Mouse (Mus musculus) forebrain, postnatal 0 days (tissue): Measurements from ENCODE around the gene Rnf187. TPM values are rescaled to one million over a fixed set of nuclear protein-coding genes. Genes with fewer than 3 reads are reported as not detected.
A peak's percentile ranks its signal among the peaks of the same experiment; 100 is the strongest.

ENCODE experiments used
- ATAC-seq: fragments of 200-750 bp; cut with Nextera tagmentation; 2 replicates; pipeline ENCODE4 v1.8.0; 2017; ENCODE audit warnings: mild to moderate bottlenecking, moderate library complexity
- DNase-seq: peaks from one replicate; pipeline ENCODE4 v3.0.0-alpha.2; 2015
- H3K27ac ChIP-seq: fragments of 300-500 bp; sonication (generic); 2 replicates; pipeline ENCODE4 v1.5.1; 2014; ENCODE audit warnings: low read depth, mild to moderate bottlenecking, antibody characterized with exemption, low read length, moderate library complexity, mixed read lengths
- H3K27me3 ChIP-seq: fragments of 300-500 bp; sonication (generic); 2 replicates; pipeline ENCODE4 v1.6.1; 2014; ENCODE audit warnings: mild to moderate bottlenecking, low read length, mixed read lengths; ENCODE audit not compliant: insufficient read depth
- H3K36me3 ChIP-seq: fragments of 300-500 bp; sonication (generic); 2 replicates; pipeline ENCODE4 v1.6.1; 2014; ENCODE audit warnings: mild to moderate bottlenecking, moderate library complexity; ENCODE audit not compliant: insufficient read depth
- H3K4me1 ChIP-seq: fragments of 300-500 bp; sonication (generic); 2 replicates; pipeline ENCODE4 v1.6.1; 2014; ENCODE audit warnings: antibody characterized with exemption; ENCODE audit not compliant: insufficient read depth
- H3K4me2 ChIP-seq: fragments of 300-500 bp; sonication (generic); 2 replicates; pipeline ENCODE4 v1.6.1; 2014; ENCODE audit warnings: low read depth, mild to moderate bottlenecking, moderate library complexity
- H3K4me3 ChIP-seq: fragments of 300-500 bp; sonication (generic); 2 replicates; pipeline ENCODE4 v1.5.1; 2014; ENCODE audit warnings: low read depth, low read length, mixed read lengths
- H3K9ac ChIP-seq: fragments of 300-500 bp; sonication (generic); 2 replicates; pipeline ENCODE4 v1.6.1; 2014; ENCODE audit warnings: mild to moderate bottlenecking
- H3K9me3 ChIP-seq: fragments of 300-500 bp; sonication (generic); 2 replicates; pipeline ENCODE4 v1.6.1; 2016; ENCODE audit warnings: low read length
- CTCF ChIP-seq: sonication (generic); IDR thresholded peaks from 2 replicates; pipeline ENCODE4 v1.5.1; 2016; ENCODE audit warnings: antibody characterized with exemption, control low read depth, low read depth
- WGBS: fragments of 180-500 bp; shearing (Covaris S2); extraction: QIAGEN DNeasy Blood & Tissue Kit; methylation state at CpG from one replicate; pipeline ENCODE4 v1.1.7; 2014; 5-methylcytosine and 5-hydroxymethylcytosine counted together
- polyA plus RNA-seq: library from polyadenylated mRNA; unstranded; fragments of >200 nt; fragmentation: Nextera tagmentation; extraction: Ambion mirVana; gene quantifications from 2 replicates; pipeline ENCODE4 v1.2.1, GENCODE M21; 2015
- total RNA-seq: library from RNA; depleted of rRNA; stranded (reverse); fragments of >200 nt; gene quantifications from 2 replicates; pipeline ENCODE4 v1.2.3, GENCODE M21; 2014; rRNA removed

The Rnf187 gene
- total RNA-seq (668 and 716 TPM in 2 replicates), polyA plus RNA-seq (583 and 608 TPM in 2 replicates)

- no peak; the same call in 1 of the 2 replicates for TF ChIP-seq CTCF
- Histone ChIP-seq H3K36me3 (peaks cover 23% of the 10 kb centered on the region), H3K4me1 (peaks cover 14% of the 10 kb centered on the region), H3K4me2 (peak within 1 kb of the TSS; percentile 81), H3K9me3 (no peaks in the 10 kb centered on the region), H3K9ac (peak within 1 kb of the TSS; percentile 83), H3K4me3 (peak within 1 kb of the TSS; percentile 80), H3K27me3 (no peaks in the 10 kb centered on the region), H3K27ac (peak within 1 kb of the TSS; percentile 93)
- DNase-seq, result peak; percentile 95
- WGBS, result 2% methylated on average over 89 of the region's 95 CpGs
- peak; percentile 96 for ATAC-seq
Measured at GRCm38 (mm10) chr11:58938322-58939087, at the start of gene Rnf187. Gene Rnf187 (minus strand): TSS chr11:58938916.

GRCm38 (mm10) chr11:58985299-58985917, 46.7 kb upstream of the Rnf187 start:
- H3K4me2 ChIP-seq, result no peak overlapping the region
- H3K9ac ChIP-seq, result no peak overlapping the region
- H3K27me3 ChIP-seq, result no peaks in the 10 kb centered on the region
- WGBS, result 91% methylated on average over 3 of the region's 3 CpGs
- no peaks in the 10 kb centered on the region for H3K9me3 ChIP-seq
- H3K4me1 ChIP-seq, result 0 out of 2 replicates have a peak, but pooled peaks cover 3% of the 10 kb centered on the region
- ATAC-seq (no peak), DNase-seq (no peak)
- no peak overlapping the region for H3K4me3 ChIP-seq
- TF ChIP-seq CTCF, result no peak
- H3K36me3 ChIP-seq, result peaks cover 75% of the 10 kb centered on the region
- no peak overlapping the region for H3K27ac ChIP-seq

- Histone ChIP-seq H3K9ac (no peak overlapping the region), H3K4me1 (0 out of 2 replicates have a peak, but pooled peaks cover 8% of the 10 kb centered on the region), H3K9me3 (no peaks in the 10 kb centered on the region), H3K4me3 (no peak overlapping the region), H3K27me3 (no peaks in the 10 kb centered on the region), H3K4me2 (no peak overlapping the region), H3K27ac (no peak overlapping the region), H3K36me3 (peaks cover 67% of the 10 kb centered on the region)
- TF ChIP-seq CTCF, result no peak
- 94% methylated on average over 7 of the region's 7 CpGs for WGBS
- DNase-seq, result no peak
- ATAC-seq, result no peak
Measured at GRCm38 (mm10) chr11:58984657-58985056, 45.9 kb upstream of the Rnf187 start.

- WGBS, result 92% methylated on average over 6 of the region's 6 CpGs
- ATAC-seq, result no peak
- Histone ChIP-seq H3K4me3 (no peak overlapping the region), H3K9ac (no peak overlapping the region), H3K27me3 (no peaks in the 10 kb centered on the region), H3K4me1 (peaks cover 17% of the 10 kb centered on the region), H3K27ac (no peak overlapping the region), H3K9me3 (no peaks in the 10 kb centered on the region), H3K36me3 (peaks cover 59% of the 10 kb centered on the region), H3K4me2 (no peak overlapping the region)
- DNase-seq, result no peak
- no peak for TF ChIP-seq CTCF
Measured at GRCm38 (mm10) chr11:58983691-58984341, 45.1 kb upstream of the Rnf187 start.

GRCm38 (mm10) chr11:58982471-58983097, 43.9 kb upstream of the Rnf187 start:
- Histone ChIP-seq H3K9me3 (no peaks in the 10 kb centered on the region), H3K4me2 (no peak overlapping the region), H3K36me3 (peaks cover 46% of the 10 kb centered on the region), H3K4me1 (peaks cover 19% of the 10 kb centered on the region), H3K9ac (no peak overlapping the region), H3K27me3 (no peaks in the 10 kb centered on the region), H3K27ac (no peak overlapping the region), H3K4me3 (no peak overlapping the region)
- no peak for TF ChIP-seq CTCF
- 91% methylated on average over 18 of the region's 18 CpGs for WGBS
- DNase-seq (no peak), ATAC-seq (no peak)

- peak; percentile 65 for TF ChIP-seq CTCF
- Histone ChIP-seq H3K9ac (no peak overlapping the region), H3K4me2 (no peak overlapping the region), H3K4me3 (no peak overlapping the region), H3K27me3 (no peaks in the 10 kb centered on the region), H3K9me3 (no peaks in the 10 kb centered on the region), H3K4me1 (peaks cover 19% of the 10 kb centered on the region), H3K27ac (no peak overlapping the region), H3K36me3 (peaks cover 39% of the 10 kb centered on the region)
- 0 out of 2 replicates have a peak, but pooled peaks have one; percentile 36 for ATAC-seq
- WGBS, result 49% methylated on average over 14 of the region's 14 CpGs
- peak; percentile 61 for DNase-seq
Measured at GRCm38 (mm10) chr11:58981541-58982447, 43.1 kb upstream of the Rnf187 start.
